9 mouse cellular contexts compared by ENCODE assay signal in genomic region chr16:57177254-57177653, GRCm38 (mm10). TPM values are rescaled to one million over a fixed set of nuclear protein-coding genes. Genes with fewer than 3 reads are reported as not detected.
DNase-seq lines count a peak whose midpoint lies in the region; ATAC-seq lines count a peak whose summit lies in the region.
"Had no signal": no experiment of that assay in that cellular context is flagged by ENCODE, and none has a peak within 500 bp of the region (broad histone marks: within the 10 kb centered on the region; RNA-seq: fewer than 3 reads in every experiment).

No protein-coding gene starts in this region.

- no peaks in the 10 kb centered on the region for H3K27me3 ChIP-seq in hindbrain, embryonic 15.5 days
- no peaks in the 10 kb centered on the region for H3K27me3 ChIP-seq in hindbrain, embryonic 13.5 days

- H3K4me2 ChIP-seq in hindbrain, embryonic 15.5 days, result no peak overlapping the region
- H3K4me2 ChIP-seq in hindbrain, embryonic 13.5 days, result no peak overlapping the region

- H3K9me3 ChIP-seq in hindbrain, embryonic 15.5 days, result no peaks in the 10 kb centered on the region
- no peaks in the 10 kb centered on the region for H3K9me3 ChIP-seq in hindbrain, embryonic 13.5 days

- peak; percentile 72 for DNase-seq in R1 (ENCODE audit: low read depth, low spot score)
- peak; percentile 37 for DNase-seq in forelimb bud, embryonic 11.5 days (ENCODE audit: low read depth, low spot score)
- DNase-seq in lung, postnatal 10 days, result peak; percentile 38
- DNase-seq in thymus, postnatal 0 days (ENCODE audit: low spot score), result peak; percentile 72
- no peak for DNase-seq in spleen, adult 18-20 months

- H3K4me3 ChIP-seq in hindbrain, embryonic 15.5 days, result no peak overlapping the region
- no peak overlapping the region for H3K4me3 ChIP-seq in hindbrain, embryonic 13.5 days

- ATAC-seq in hindbrain, embryonic 15.5 days (ENCODE audit: low FRiP score, low read depth), result peak; percentile 54; the same call in 1 of the 2 replicates
- ATAC-seq in hindbrain, embryonic 13.5 days (ENCODE audit: low FRiP score), result no peak
- peak; percentile 95 for ATAC-seq in CD4-positive, CD25-positive, alpha-beta regulatory T cell, adult 4 months

- no peak overlapping the region for H3K9ac ChIP-seq in hindbrain, embryonic 15.5 days
- no peak overlapping the region for H3K9ac ChIP-seq in hindbrain, embryonic 13.5 days

- 67% methylated on average over 2 of the region's 2 CpGs for WGBS in hindbrain, embryonic 15.5 days
- 64% methylated on average over 2 of the region's 2 CpGs for WGBS in hindbrain, embryonic 13.5 days

- H3K27ac ChIP-seq in hindbrain, embryonic 15.5 days (replicated peaks), result no peak overlapping the region
- no peak overlapping the region for H3K27ac ChIP-seq in hindbrain, embryonic 13.5 days
- H3K27ac ChIP-seq: macrophage had no signal

- peaks cover 38% of the 10 kb centered on the region for H3K36me3 ChIP-seq in hindbrain, embryonic 15.5 days
- peaks cover 48% of the 10 kb centered on the region for H3K36me3 ChIP-seq in hindbrain, embryonic 13.5 days

- no peaks in the 10 kb centered on the region for H3K4me1 ChIP-seq in hindbrain, embryonic 15.5 days (replicated peaks)
- H3K4me1 ChIP-seq in hindbrain, embryonic 13.5 days (replicated peaks), result no peaks in the 10 kb centered on the region

RNA-seq across cellular contexts. Expression of gene Nit2, which starts 10.1 kb away (rescaled TPM):
- 46.9 and 49.8 TPM in 2 replicates for polyA plus RNA-seq in hindbrain, embryonic 15.5 days (2015; fragmentation: Nextera tagmentation; extraction: Ambion mirVana)
- polyA plus RNA-seq in hindbrain, embryonic 13.5 days (2015; fragmentation: Nextera tagmentation; extraction: Ambion mirVana), result 39.9 and 45.0 TPM in 2 replicates
- 10 to 100 TPM; 41.0 to 42.3 TPM for polyA plus RNA-seq in CD4-positive, CD25-positive, alpha-beta regulatory T cell, adult 4 months (2017; shearing (Covaris generic))
- 44.4 and 44.7 TPM in 2 replicates for polyA plus RNA-seq in thymus, postnatal 0 days (2015; fragmentation: Nextera tagmentation; extraction: Ambion mirVana)

RNA-seq across cellular contexts. Expression of gene Tbc1d23, which starts 54.0 kb away (rescaled TPM):
- 29.5 and 33.1 TPM in 2 replicates for polyA plus RNA-seq in hindbrain, embryonic 15.5 days (2015; fragmentation: Nextera tagmentation; extraction: Ambion mirVana)
- polyA plus RNA-seq in hindbrain, embryonic 13.5 days (2015; fragmentation: Nextera tagmentation; extraction: Ambion mirVana), result 29.0 and 33.5 TPM in 2 replicates
- 10 to 100 TPM; 26.1 to 26.7 TPM for polyA plus RNA-seq in CD4-positive, CD25-positive, alpha-beta regulatory T cell, adult 4 months (2017; shearing (Covaris generic))
- polyA plus RNA-seq in thymus, postnatal 0 days (2015; fragmentation: Nextera tagmentation; extraction: Ambion mirVana), result 17.6 and 19.9 TPM in 2 replicates

RNA-seq across cellular contexts. Expression of gene Tomm70a, which starts 55.8 kb away (rescaled TPM):
- 63.9 and 65.2 TPM in 2 replicates for polyA plus RNA-seq in hindbrain, embryonic 15.5 days (2015; fragmentation: Nextera tagmentation; extraction: Ambion mirVana)
- polyA plus RNA-seq in hindbrain, embryonic 13.5 days (2015; fragmentation: Nextera tagmentation; extraction: Ambion mirVana), result 54.6 and 54.7 TPM in 2 replicates
- polyA plus RNA-seq in CD4-positive, CD25-positive, alpha-beta regulatory T cell, adult 4 months (2017; shearing (Covaris generic)), result 10 to 100 TPM in 1 of 2 experiments, 1 to 10 TPM in 1; 8.8 to 12.1 TPM
- 41.1 and 42.4 TPM in 2 replicates for polyA plus RNA-seq in thymus, postnatal 0 days (2015; fragmentation: Nextera tagmentation; extraction: Ambion mirVana)

Comparison
In these comparisons a context has a peak if more than half of its experiments do, and no peak if none do; other contexts are left out.
1. DNase-seq: peak in R1 (single experiment), forelimb bud, embryonic 11.5 days (single experiment), lung, postnatal 10 days (single experiment) and thymus, postnatal 0 days (single experiment); none in spleen, adult 18-20 months (0 of 2).